Mouse (Mus musculus) frontal cortex, postnatal 14 days (tissue): ENCODE data around the gene Lonp1.

Experiments used
- DNase-seq, 2 experiments: peaks; one replicate each; pipeline ENCODE4 v3.0.0; 2022; ENCODE audit warnings: low spot score in 2 of 2

Gene Lonp1

GRCm38 (mm10) chr17:56588921-56589320 is 37.8 kb downstream of the Lonp1 start:
- no peak for DNase-seq

- no peak for DNase-seq
Measured at GRCm38 (mm10) chr17:56587773-56588172, 38.9 kb downstream of the Lonp1 start.

DNA sequence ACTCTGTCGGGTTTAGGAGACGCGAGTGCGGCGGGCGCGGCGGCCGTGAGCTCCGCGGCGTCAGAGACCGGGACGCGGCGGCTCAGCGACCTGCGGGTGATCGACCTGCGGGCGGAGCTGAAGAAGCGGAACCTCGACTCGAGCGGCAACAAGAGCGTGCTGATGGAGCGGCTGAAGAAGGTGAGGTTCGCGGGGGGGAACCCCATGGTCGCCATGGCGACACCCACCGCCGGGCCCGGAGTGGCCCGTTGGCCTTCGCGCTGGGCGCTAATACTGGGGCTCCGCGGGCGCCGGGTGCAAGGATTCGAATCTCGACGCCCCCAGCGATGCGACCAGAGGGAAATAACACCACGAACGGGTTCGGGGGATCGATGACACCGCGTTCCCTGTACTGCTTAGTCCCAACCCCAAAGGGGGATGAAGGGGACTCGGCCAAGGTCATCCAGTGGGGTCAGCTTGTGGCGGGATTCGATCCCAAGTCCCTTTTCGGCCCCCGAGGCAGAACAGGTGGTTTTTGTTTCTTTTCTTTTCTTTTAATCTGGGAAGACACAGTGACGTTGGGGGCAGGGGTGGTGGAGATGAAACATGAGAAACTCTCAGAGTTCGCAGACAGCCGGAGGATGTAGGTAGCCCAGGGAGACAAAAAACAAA is 41.4 kb downstream of the Lonp1 start:
- DNase-seq = no peak

GRCm38 (mm10) chr17:56584257-56585130 is 42.2 kb downstream of the Lonp1 start, which contains the start of the genes Safb2 and Safb:
TSS of gene Safb2 (minus strand) at chr17:56584585.
TSS of gene Safb (plus strand) at chr17:56584825.
- DNase-seq = peak; percentile 99

- peak; percentile 40 to 50 for DNase-seq
Measured at GRCm38 (mm10) chr17:56583611-56584256, 43.0 kb downstream of the Lonp1 start.

DNA sequence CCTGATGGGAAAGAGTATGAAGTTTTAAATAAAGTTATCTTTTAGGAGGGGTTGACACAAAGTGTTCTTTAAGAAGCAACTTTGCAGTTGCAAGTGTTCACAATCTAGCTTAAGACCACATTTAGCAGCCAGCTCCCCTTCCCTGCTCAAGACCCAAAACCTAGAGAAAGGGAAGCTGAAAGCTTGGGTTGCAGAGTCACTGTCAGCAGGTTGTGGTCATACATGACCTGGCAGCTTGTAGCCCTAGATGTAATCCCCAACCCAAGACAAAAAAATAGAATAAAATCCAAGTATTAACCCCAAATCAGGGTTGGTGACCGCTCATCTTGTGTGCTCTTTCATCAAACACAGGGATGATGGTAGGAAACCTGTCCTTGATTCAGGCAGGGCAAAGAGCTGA is 43.6 kb downstream of the Lonp1 start:
- no peak for DNase-seq

GRCm38 (mm10) chr17:56572939-56573338 is 53.7 kb downstream of the Lonp1 start:
- no peak for DNase-seq

- DNase-seq = no peak
Measured at GRCm38 (mm10) chr17:56572154-56572553, 54.5 kb downstream of the Lonp1 start.

DNA sequence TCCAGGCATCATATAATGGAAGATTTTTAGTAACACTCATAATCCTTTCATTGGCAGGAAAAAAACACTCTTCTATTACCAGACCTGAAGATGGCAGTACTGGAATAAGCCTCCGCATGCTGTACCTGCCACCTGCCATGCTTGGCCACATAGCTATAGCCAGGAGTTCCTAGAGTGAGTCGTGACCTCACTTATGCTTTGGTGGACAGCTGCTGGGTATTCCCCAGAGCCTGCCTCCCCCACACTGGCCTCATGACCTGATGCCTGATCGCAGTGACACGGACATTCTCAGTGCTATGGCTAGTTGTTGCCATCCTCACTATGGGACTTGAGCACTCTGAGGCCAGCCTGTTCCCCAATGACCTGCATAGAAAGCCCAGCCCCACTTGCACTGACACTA is 56.4 kb downstream of the Lonp1 start:
- DNase-seq = no peak

DNA sequence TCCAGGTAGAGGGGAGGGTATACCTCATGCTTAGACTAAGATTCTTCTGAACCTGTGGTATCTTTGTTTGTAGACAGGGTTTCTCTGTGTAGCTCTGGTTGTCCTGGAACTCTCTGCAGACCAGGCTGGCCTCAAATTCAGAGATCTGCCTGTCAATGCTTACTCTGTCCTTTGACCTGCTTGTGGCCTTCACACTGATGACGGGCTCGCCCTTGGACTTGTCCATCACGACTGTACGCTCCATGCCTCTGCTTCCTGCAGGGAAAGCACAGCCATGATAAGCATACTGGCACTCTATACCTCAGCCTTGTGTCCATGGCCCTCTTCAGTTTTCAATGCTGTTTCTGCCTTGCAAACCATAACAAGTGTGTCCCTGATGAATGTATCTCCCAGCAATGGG is 59.3 kb downstream of the Lonp1 start:
- DNase-seq = no peak

DNA sequence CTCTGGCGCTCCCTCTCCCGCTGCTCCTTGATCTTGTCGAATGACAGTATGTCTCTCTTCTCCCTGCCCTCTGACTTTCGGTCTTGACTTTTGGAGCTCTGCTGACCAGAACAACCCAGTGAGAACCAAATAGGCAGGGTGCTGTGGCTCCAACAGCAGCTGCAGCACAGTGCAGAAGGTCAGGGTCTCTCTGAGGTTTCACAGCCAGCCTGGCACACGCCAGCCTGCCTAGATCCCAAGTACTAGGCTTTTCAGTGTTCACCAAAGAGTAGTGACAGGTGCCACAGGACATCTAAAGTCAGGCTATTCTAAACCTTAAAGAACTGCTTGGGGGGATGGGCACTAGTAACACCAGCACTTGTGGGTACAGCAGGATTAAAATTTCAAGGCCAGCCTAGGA is 59.8 kb downstream of the Lonp1 start:
- DNase-seq = no peak

DNA sequence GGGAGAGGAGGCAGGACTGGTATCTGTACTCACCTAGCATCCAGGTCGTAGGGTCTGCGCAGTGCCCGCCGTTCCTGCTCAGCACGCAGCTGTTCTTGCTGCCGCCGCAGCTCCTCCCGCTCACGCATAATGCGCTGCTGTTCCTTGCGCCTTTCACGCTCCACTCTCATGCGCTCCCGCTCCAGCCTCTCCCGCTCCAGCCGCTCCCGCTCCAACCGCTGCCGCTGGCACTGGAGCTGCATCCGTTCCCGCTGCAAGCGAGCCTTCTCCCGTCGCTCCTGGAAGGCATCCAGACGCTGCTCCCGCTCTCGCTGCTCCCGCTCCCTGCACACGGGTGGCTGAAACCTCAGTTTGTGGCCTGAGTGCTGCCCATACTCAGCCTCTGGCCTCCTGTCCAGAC is 60.4 kb downstream of the Lonp1 start:
- DNase-seq = no peak
